Mouse (Mus musculus): ENCODE data around the gene Ccdc6. TPM values are rescaled to one million over a fixed set of nuclear protein-coding genes. Genes with fewer than 3 reads are reported as not detected.

Gene Ccdc6
- polyA plus RNA-seq, 1 experiment from 2014 or later = 15.9 TPM

- peak overlapping the region; percentile 81 for H3K4me2 ChIP-seq
- peak; percentile 15; the same call in 1 of the 2 replicates for ATAC-seq (ENCODE audit: insufficient read depth, low FRiP score, low read depth)
- no peaks in the 10 kb centered on the region for H3K9me3 ChIP-seq
- H3K36me3 ChIP-seq = no peaks in the 10 kb centered on the region
- H3K4me3 ChIP-seq (replicated peaks) = peak overlapping the region; percentile 97
- H3K4me1 ChIP-seq = peaks cover 28% of the 10 kb centered on the region
- no peaks in the 10 kb centered on the region for H3K27me3 ChIP-seq (replicated peaks)
- peak overlapping the region; percentile 88 for H3K9ac ChIP-seq
- peak overlapping the region; percentile 90 for H3K27ac ChIP-seq
- under 1% methylated on average over 51 of the region's 58 CpGs for WGBS
These were observed 475 bp downstream of the Ccdc6 start for GRCm38 (mm10) chr10:70097291-70097901.

GRCm38 (mm10) chr10:70097911-70098569 lies 1.1 kb downstream of the Ccdc6 start:
- Histone ChIP-seq H3K27ac (peak overlapping the region; percentile 90), H3K9ac (peak overlapping the region; percentile 88), H3K4me1 (peaks cover 29% of the 10 kb centered on the region), H3K4me2 (peak overlapping the region; percentile 81), H3K9me3 (no peaks in the 10 kb centered on the region), H3K4me3 (replicated peaks) (peak overlapping the region; percentile 97), H3K36me3 (no peaks in the 10 kb centered on the region), H3K27me3 (replicated peaks) (no peaks in the 10 kb centered on the region)
- WGBS = under 1% methylated on average over 29 of the region's 29 CpGs
- peak; percentile 24; the same call in 1 of the 2 replicates for ATAC-seq (ENCODE audit: insufficient read depth, low FRiP score, low read depth)

GRCm38 (mm10) chr10:70098626-70099025 lies 1.7 kb downstream of the Ccdc6 start:
- Histone ChIP-seq H3K27ac (0 out of 2 replicates have a peak overlapping the region, but pooled peaks have one; percentile 90), H3K4me3 (replicated peaks) (peak overlapping the region; percentile 97), H3K9ac (peak overlapping the region; percentile 88; the same call in 1 of the 2 replicates), H3K27me3 (replicated peaks) (no peaks in the 10 kb centered on the region), H3K4me2 (peak overlapping the region; percentile 81), H3K4me1 (peaks cover 31% of the 10 kb centered on the region), H3K36me3 (no peaks in the 10 kb centered on the region), H3K9me3 (no peaks in the 10 kb centered on the region)
- ATAC-seq (ENCODE audit: insufficient read depth, low FRiP score, low read depth) = no peak
- WGBS = 10% methylated on average over 6 of the region's 6 CpGs

- peak overlapping the region; percentile 97 for H3K4me3 ChIP-seq (replicated peaks)
- peak overlapping the region; percentile 81 for H3K4me2 ChIP-seq
- no peak overlapping the region; the same call in 1 of the 2 replicates for H3K9ac ChIP-seq
- H3K4me1 ChIP-seq = peaks cover 31% of the 10 kb centered on the region
- no peaks in the 10 kb centered on the region for H3K9me3 ChIP-seq
- no peaks in the 10 kb centered on the region for H3K36me3 ChIP-seq
- ATAC-seq (ENCODE audit: insufficient read depth, low FRiP score, low read depth) = no peak
- WGBS = 19% methylated on average over 8 of the region's 8 CpGs
- no peaks in the 10 kb centered on the region for H3K27me3 ChIP-seq (replicated peaks)
- H3K27ac ChIP-seq = no peak overlapping the region
These were observed 2.1 kb downstream of the Ccdc6 start for GRCm38 (mm10) chr10:70099052-70099451.

GRCm38 (mm10) chr10:70102086-70102485 lies 5.2 kb downstream of the Ccdc6 start:
- 96% methylated on average over 4 of the region's 4 CpGs for WGBS
- Histone ChIP-seq H3K4me3 (replicated peaks) (no peak overlapping the region), H3K9ac (no peak overlapping the region), H3K9me3 (no peaks in the 10 kb centered on the region), H3K36me3 (no peaks in the 10 kb centered on the region), H3K27ac (no peak overlapping the region), H3K4me2 (no peak overlapping the region), H3K4me1 (peaks cover 18% of the 10 kb centered on the region), H3K27me3 (replicated peaks) (no peaks in the 10 kb centered on the region)
- no peak for ATAC-seq (ENCODE audit: insufficient read depth, low FRiP score, low read depth)

GRCm38 (mm10) chr10:70108016-70108415 lies 11.1 kb downstream of the Ccdc6 start:
- Histone ChIP-seq H3K27ac (no peak overlapping the region), H3K36me3 (no peaks in the 10 kb centered on the region), H3K27me3 (replicated peaks) (no peaks in the 10 kb centered on the region), H3K4me2 (no peak overlapping the region), H3K9ac (no peak overlapping the region), H3K4me1 (peaks cover 10% of the 10 kb centered on the region; the same call in 1 of the 2 replicates), H3K4me3 (replicated peaks) (no peak overlapping the region), H3K9me3 (no peaks in the 10 kb centered on the region)
- ATAC-seq (ENCODE audit: insufficient read depth, low FRiP score, low read depth) = no peak
- 58% methylated on average over 12 of the region's 13 CpGs for WGBS

GRCm38 (mm10) chr10:70109974-70110373 lies 13.1 kb downstream of the Ccdc6 start:
- Histone ChIP-seq H3K4me2 (no peak overlapping the region; the same call in 1 of the 2 replicates), H3K27ac (peak overlapping the region; percentile 46; the same call in 1 of the 2 replicates)
- 39% methylated on average over 5 of the region's 5 CpGs for WGBS

GRCm38 (mm10) chr10:70110815-70111214 lies 13.9 kb downstream of the Ccdc6 start:
- H3K27me3 ChIP-seq (replicated peaks) = no peaks in the 10 kb centered on the region
- no peaks in the 10 kb centered on the region for H3K36me3 ChIP-seq
- H3K27ac ChIP-seq = no peak overlapping the region
- H3K4me2 ChIP-seq = no peak overlapping the region
- no peak overlapping the region for H3K4me3 ChIP-seq (replicated peaks)
- no peak overlapping the region for H3K9ac ChIP-seq
- WGBS = 83% methylated on average over 7 of the region's 7 CpGs
- H3K4me1 ChIP-seq = peaks cover 8% of the 10 kb centered on the region; the same call in 1 of the 2 replicates
- H3K9me3 ChIP-seq = no peaks in the 10 kb centered on the region
- no peak for ATAC-seq (ENCODE audit: insufficient read depth, low FRiP score, low read depth)

More at GRCm38 (mm10) chr10:70109974-70110373, 13.1 kb downstream of the Ccdc6 start:
- no peaks in the 10 kb centered on the region for H3K27me3 ChIP-seq (replicated peaks)
- H3K4me1 ChIP-seq = peaks cover 8% of the 10 kb centered on the region; the same call in 1 of the 2 replicates
- no peak overlapping the region for H3K9ac ChIP-seq
- no peaks in the 10 kb centered on the region for H3K36me3 ChIP-seq
- no peaks in the 10 kb centered on the region for H3K9me3 ChIP-seq
- H3K4me3 ChIP-seq (replicated peaks) = no peak overlapping the region
- peak; percentile 94 for ATAC-seq (ENCODE audit: insufficient read depth, low FRiP score, low read depth)

- Histone ChIP-seq H3K9ac (no peak overlapping the region), H3K4me2 (no peak overlapping the region), H3K9me3 (no peaks in the 10 kb centered on the region), H3K4me3 (replicated peaks) (no peak overlapping the region), H3K27ac (no peak overlapping the region), H3K4me1 (peaks cover 8% of the 10 kb centered on the region; the same call in 1 of the 2 replicates), H3K36me3 (no peaks in the 10 kb centered on the region), H3K27me3 (replicated peaks) (no peaks in the 10 kb centered on the region)
- ATAC-seq (ENCODE audit: insufficient read depth, low FRiP score, low read depth) = no peak
- 91% methylated on average over 6 of the region's 6 CpGs for WGBS
These were observed 14.7 kb downstream of the Ccdc6 start for GRCm38 (mm10) chr10:70111643-70112042.

GRCm38 (mm10) chr10:70114048-70114635 lies 17.2 kb downstream of the Ccdc6 start:
- Histone ChIP-seq H3K27ac (no peak overlapping the region), H3K4me3 (replicated peaks) (no peak overlapping the region), H3K36me3 (no peaks in the 10 kb centered on the region), H3K4me2 (no peak overlapping the region), H3K27me3 (replicated peaks) (no peaks in the 10 kb centered on the region), H3K9ac (no peak overlapping the region), H3K9me3 (no peaks in the 10 kb centered on the region), H3K4me1 (peaks cover 9% of the 10 kb centered on the region; the same call in 1 of the 2 replicates)
- 90% methylated on average over 8 of the region's 8 CpGs for WGBS
- ATAC-seq (ENCODE audit: insufficient read depth, low FRiP score, low read depth) = no peak

- H3K36me3 ChIP-seq = no peaks in the 10 kb centered on the region
- H3K9me3 ChIP-seq = no peaks in the 10 kb centered on the region
- 84% methylated on average over 7 of the region's 7 CpGs for WGBS
- ATAC-seq (ENCODE audit: insufficient read depth, low FRiP score, low read depth) = no peak
- H3K4me3 ChIP-seq (replicated peaks) = no peak overlapping the region
- no peak overlapping the region for H3K27ac ChIP-seq
- no peak overlapping the region for H3K4me2 ChIP-seq
- no peak overlapping the region for H3K9ac ChIP-seq
- H3K4me1 ChIP-seq = peaks cover 22% of the 10 kb centered on the region
- H3K27me3 ChIP-seq (replicated peaks) = no peaks in the 10 kb centered on the region
These were observed 19.5 kb downstream of the Ccdc6 start for GRCm38 (mm10) chr10:70116454-70116853.

- Histone ChIP-seq H3K27ac (no peak overlapping the region), H3K4me2 (0 out of 2 replicates have a peak overlapping the region, but pooled peaks have one; percentile 3), H3K9ac (no peak overlapping the region), H3K4me3 (replicated peaks) (no peak overlapping the region), H3K9me3 (no peaks in the 10 kb centered on the region), H3K4me1 (peaks cover 22% of the 10 kb centered on the region), H3K36me3 (no peaks in the 10 kb centered on the region), H3K27me3 (replicated peaks) (no peaks in the 10 kb centered on the region)
- ATAC-seq (ENCODE audit: insufficient read depth, low FRiP score, low read depth) = no peak
- 34% methylated on average over 9 of the region's 9 CpGs for WGBS
These were observed 22.5 kb downstream of the Ccdc6 start for GRCm38 (mm10) chr10:70119451-70119850.

All from stomach, embryonic 15.5 days (tissue).